Mouse (Mus musculus) spleen, adult 2 months (tissue): ENCODE data around the gene Lhx4.

Experiments
- CTCF ChIP-seq: fragments of 200-500 bp; IDR thresholded peaks from 2 replicates; pipeline ENCODE4 v1.5.1; 2011; ENCODE audit warnings: mild to moderate bottlenecking, inconsistent platforms; ENCODE audit not compliant: insufficient read depth, insufficient read length, insufficient replicate concordance; ENCODE audit errors: extremely low read depth
- POLR2A ChIP-seq: fragments of 200-500 bp; IDR thresholded peaks from 2 replicates; pipeline ENCODE4 v1.6.1; 2011; ENCODE audit warnings: low read depth, low read length, inconsistent platforms

DNA sequence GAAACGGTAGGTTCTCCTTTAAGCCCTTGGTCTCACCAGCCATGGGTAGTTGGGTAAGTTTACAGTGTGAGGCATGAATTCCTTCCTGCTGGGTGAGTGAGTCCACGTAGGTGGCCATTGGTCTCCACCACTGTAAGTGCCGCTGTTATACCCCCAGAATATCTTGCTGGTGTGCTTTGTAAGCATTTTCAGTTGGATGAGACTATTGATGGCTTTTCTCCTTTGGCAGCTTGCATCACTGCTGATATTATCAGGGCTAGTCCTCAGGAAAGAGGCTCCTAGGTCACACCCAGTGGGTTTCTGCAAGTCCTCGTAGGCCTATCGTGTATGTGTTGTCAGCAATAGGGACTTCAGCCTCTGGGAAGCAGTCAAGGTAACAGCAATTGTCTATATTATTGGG is 87.5 kb downstream of the Lhx4 start:
- no peak for TF ChIP-seq CTCF
- TF ChIP-seq POLR2A: no peak
